Mouse (Mus musculus) bone marrow macrophage, adult 2 months (primary cell): ENCODE data around the gene Kcnk7.

Experiments used
- CTCF ChIP-seq: IDR thresholded peaks from 2 replicates; pipeline ENCODE4 v1.5.1; 2012; ENCODE audit warnings: low read depth, mild to moderate bottlenecking, low read length, moderate library complexity
- POLR2A ChIP-seq: IDR thresholded peaks from 2 replicates; pipeline ENCODE4 v1.6.1; 2012; ENCODE audit warnings: mild to moderate bottlenecking, low read depth, low read length, borderline replicate concordance

DNA sequence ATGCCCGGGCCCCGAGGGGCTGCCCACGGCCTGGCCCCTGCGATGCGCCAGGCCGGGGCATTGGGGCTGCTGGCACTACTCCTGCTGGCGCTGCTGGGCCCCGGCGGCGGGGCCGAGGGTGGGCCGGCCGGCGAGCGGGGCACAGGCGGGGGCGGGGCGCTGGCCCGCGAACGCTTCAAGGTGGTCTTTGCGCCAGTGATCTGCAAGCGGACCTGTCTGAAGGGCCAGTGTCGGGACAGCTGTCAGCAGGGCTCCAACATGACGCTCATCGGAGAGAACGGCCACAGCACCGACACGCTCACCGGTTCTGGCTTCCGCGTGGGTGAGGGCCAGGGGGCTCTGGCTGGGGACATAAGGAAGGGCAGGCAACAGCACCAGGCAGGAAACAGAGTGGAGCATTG lies 38.1 kb downstream of the Kcnk7 start:
- TF ChIP-seq CTCF (no peak), POLR2A (no peak)
